Mouse (Mus musculus): ENCODE measurements around the gene 1110008P14Rik. TPM values are rescaled to one million over a fixed set of nuclear protein-coding genes. Genes with fewer than 3 reads are reported as not detected.

The 1110008P14Rik gene
- total and polyA plus RNA-seq, 3 experiments, result 24.3 to 32.4 (median 27.8) TPM

DNA sequence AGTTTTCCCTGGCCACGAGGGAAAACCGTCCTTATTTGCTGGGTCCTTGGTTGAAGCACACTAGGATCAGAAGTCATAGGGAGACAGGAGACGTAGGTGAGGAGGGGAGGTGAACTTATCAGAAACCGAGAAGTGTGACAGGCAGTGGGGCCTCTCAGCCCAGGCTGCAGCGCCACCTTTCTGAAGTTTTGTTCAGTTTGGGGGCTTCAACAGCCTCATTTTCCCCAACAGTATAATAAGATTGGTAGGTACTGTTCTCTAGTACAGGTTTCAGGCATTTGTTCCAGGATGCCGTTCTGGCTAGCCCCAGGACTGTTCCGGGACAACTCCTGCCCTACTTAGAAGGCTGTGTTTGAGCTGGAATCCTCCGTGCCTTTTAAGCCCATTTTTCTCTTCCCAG lies 13.2 kb upstream of the 1110008P14Rik start:
- dilution Hi-C loops (cut with MboI; ENCODE audit: extremely low pct_ligation_motif_present, extremely low pct_unique_long_range_greater_than_20kb, low sequenced_read_pairs), result no loop called here
- peaks cover 7 to 14% of the 10 kb centered on the region in 2 experiments; a peak in 3 of 4 replicates for H3K4me1 ChIP-seq (ENCODE audit: control insufficient read depth in 1 of 2, insufficient read depth in 2 of 2)
- in situ Hi-C loops (cut with MboI; ENCODE audit: low pct_ligation_motif_present, low pct_unique_long_range_greater_than_20kb, low sequenced_read_pairs), result loop anchor here (5.0 kb wide), 1 partner anchor 167 kb away; no protein-coding TSS in a partner anchor
- H3K27ac ChIP-seq (ENCODE audit: insufficient read depth, low read depth), result no peak overlapping the region
- peak; percentile 42 for DNase-seq (ENCODE audit: extremely low read depth)
- H3K36me3 ChIP-seq (replicated peaks in 1 of 2; ENCODE audit: control insufficient read depth in 1 of 2, insufficient read depth in 1 of 2, low read length in 1 of 2), result peaks cover 0 to 16% of the 10 kb centered on the region in 2 experiments
- peaks cover 34% of the 10 kb centered on the region for H3K27me3 ChIP-seq (replicated peaks)
- H3K4me3 ChIP-seq (replicated peaks in 1 of 3; ENCODE audit: low read depth in 2 of 3, low read length in 2 of 3, poor library complexity in 1 of 3), result peak overlapping the region; percentile 77 to 92 (median 82)
- peaks cover 4% of the 10 kb centered on the region for H3K9me3 ChIP-seq (replicated peaks; ENCODE audit: low read length)
- H3K79me2 ChIP-seq (replicated peaks; ENCODE audit: control insufficient read depth, extremely low read depth, insufficient read depth, poor library complexity, severe bottlenecking), result no peaks in the 10 kb centered on the region
- TF ChIP-seq SIN3A (IDR thresholded peaks at IDR 0.05; ENCODE audit: low read length) (no peak), MYC (IDR thresholded peaks at IDR 0.05; ENCODE audit: low read depth, low read length) (no peak), RAD21 (IDR thresholded peaks at IDR 0.05; ENCODE audit: low read depth, low read length) (peak; percentile 60), RCOR1 (conservative IDR thresholded peaks at IDR 0.05; ENCODE audit: low read depth, low read length) (0 out of 2 replicates have a peak, but pooled peaks have one; percentile 9), GABPA (IDR thresholded peaks at IDR 0.05; ENCODE audit: insufficient replicate concordance, low read depth, low read length) (no peak), MAFK (IDR thresholded peaks at IDR 0.05; ENCODE audit: insufficient replicate concordance, low read length) (no peak), ZNF384 (IDR thresholded peaks at IDR 0.05; ENCODE audit: low read depth, low read length) (no peak), ZMIZ1 (IDR thresholded peaks at IDR 0.05; ENCODE audit: low read depth, low read length) (no peak), PAX5 (IDR thresholded peaks at IDR 0.05; ENCODE audit: low read length) (no peak), MEF2A (IDR thresholded peaks at IDR 0.05; ENCODE audit: borderline replicate concordance, low read depth, low read length) (0 out of 2 replicates have a peak, but pooled peaks have one; percentile 17), ELF1 (IDR thresholded peaks at IDR 0.05; ENCODE audit: low read depth, low read length) (no peak), NRF1 (IDR thresholded peaks at IDR 0.05; ENCODE audit: low read depth, low read length) (no peak), TBP (conservative IDR thresholded peaks at IDR 0.05; ENCODE audit: low read depth, low read length) (no peak), MXI1 (IDR thresholded peaks at IDR 0.05; ENCODE audit: low read depth, low read length) (0 out of 2 replicates have a peak, but pooled peaks have one; percentile 25), SMC3 (IDR thresholded peaks at IDR 0.05; ENCODE audit: low read depth, low read length) (peak; percentile 32), KAT2A (IDR thresholded peaks at IDR 0.05; ENCODE audit: insufficient replicate concordance, low read length) (no peak), CHD2 (IDR thresholded peaks at IDR 0.05; ENCODE audit: low read length) (no peak), E2F4 (IDR thresholded peaks at IDR 0.05; ENCODE audit: insufficient replicate concordance, low read depth, low read length) (no peak), MAZ (IDR thresholded peaks at IDR 0.05; ENCODE audit: low read depth, low read length) (peak; percentile 41; the same call in 1 of the 2 replicates), USF1 (IDR thresholded peaks at IDR 0.05; ENCODE audit: low read depth, low read length) (no peak), BHLHE40 (IDR thresholded peaks at IDR 0.05; ENCODE audit: low read depth, low read length) (peak; percentile 35), POLR2A (IDR thresholded peaks at IDR 0.05; ENCODE audit: low read depth, low read length) (no peak), TCF12 (IDR thresholded peaks at IDR 0.05; ENCODE audit: low read depth, low read length) (no peak; the same call in 1 of the 2 replicates), JUN (IDR thresholded peaks at IDR 0.05; ENCODE audit: insufficient read depth, low read depth, low read length) (no peak), ZKSCAN1 (IDR thresholded peaks at IDR 0.05; ENCODE audit: borderline replicate concordance, low read depth, low read length) (no peak), CTCF (conservative IDR thresholded peaks at IDR 0.05 in 1 of 2, IDR thresholded peaks at IDR 0.05 in 1 of 2; ENCODE audit: low read depth in 2 of 2, low read length in 2 of 2) (peak in 1 of 2 experiments; percentile 73; a peak in 2 of 4 replicates)
- H3K4me2 ChIP-seq (ENCODE audit: insufficient read depth, low read depth, poor library complexity, severe bottlenecking), result peak overlapping the region; percentile 76
- H3K9ac ChIP-seq (ENCODE audit: insufficient read depth, low read depth), result peak overlapping the region; percentile 74

Measured in CH12.LX (cell line).